Mouse (Mus musculus) myocyte (in vitro differentiated cells): Measurements from ENCODE around the gene Trim40. TPM values are rescaled to one million over a fixed set of nuclear protein-coding genes. Genes with fewer than 3 reads are reported as not detected.
"Not testable (repeated sequence)": the region's sequence is repeated elsewhere in the genome, so short reads cannot be mapped to it uniquely, and the experiment has no call there.

Experiments used
- H3K27me3 ChIP-seq: one replicate; pipeline ENCODE4 v1.6.1; 2011; ENCODE audit not compliant: control insufficient read depth, insufficient read depth, insufficient read length
- H3K36me3 ChIP-seq: one replicate; pipeline ENCODE4 v1.6.1; 2011; ENCODE audit not compliant: control insufficient read depth, insufficient read depth
- H3K4me2 ChIP-seq: one replicate; pipeline ENCODE4 v1.6.1; 2011; ENCODE audit warnings: low read depth, control low read depth
- H3K4me3 ChIP-seq: one replicate; pipeline ENCODE4 v1.5.1; 2011; ENCODE audit warnings: mild to moderate bottlenecking, control low read depth, moderate library complexity
- H3K79me2 ChIP-seq: one replicate; pipeline ENCODE4 v1.6.1; 2011; ENCODE audit not compliant: control insufficient read depth, insufficient read depth
- H3ac ChIP-seq: one replicate; pipeline ENCODE4 v1.6.1; 2011; ENCODE audit not compliant: control insufficient read depth, insufficient read length
- CEBPB ChIP-seq: IDR thresholded peaks from 2 replicates; pipeline ENCODE4 v1.6.1; 2011; ENCODE audit warnings: mild to moderate bottlenecking, moderate library complexity; ENCODE audit not compliant: poor library complexity, insufficient read depth, severe bottlenecking
- E2F4 ChIP-seq: IDR thresholded peaks from one replicate; pipeline ENCODE4 v1.6.1; 2011; ENCODE audit warnings: mild to moderate bottlenecking, control low read depth, moderate library complexity; ENCODE audit not compliant: insufficient read depth
- MAX ChIP-seq: IDR thresholded peaks from one replicate; pipeline ENCODE4 v1.6.1; 2011; ENCODE audit warnings: low read depth, mild to moderate bottlenecking, control low read depth
- MYOD1 ChIP-seq, 3 experiments: IDR thresholded peaks; one replicate each; pipeline ENCODE4 v1.6.1; 2011; ENCODE audit warnings: control low read depth in 2 of 3, low read depth in 2 of 3, mild to moderate bottlenecking in 2 of 3, moderate library complexity in 1 of 3; ENCODE audit not compliant: insufficient read length in 2 of 3, control insufficient read depth in 1 of 3
- MYOG ChIP-seq, 3 experiments: IDR thresholded peaks; one replicate each; pipeline ENCODE4 v1.6.1; 2011; ENCODE audit warnings: control low read depth in 2 of 3, low read depth in 2 of 3, mild to moderate bottlenecking in 2 of 3; ENCODE audit not compliant: insufficient read length in 2 of 3, control insufficient read depth in 1 of 3, insufficient read depth in 1 of 3
- POLR2A ChIP-seq: IDR thresholded peaks from one replicate; pipeline ENCODE4 v1.6.1; 2011; ENCODE audit warnings: low read depth, mild to moderate bottlenecking, control low read depth, moderate library complexity; ENCODE audit not compliant: insufficient read length
- POLR2AphosphoS2 ChIP-seq: IDR thresholded peaks from one replicate; pipeline ENCODE4 v1.6.1; 2011; ENCODE audit warnings: low read depth, control low read depth; ENCODE audit not compliant: insufficient read length
- REST ChIP-seq: IDR thresholded peaks from one replicate; pipeline ENCODE4 v1.6.1; 2011; ENCODE audit warnings: mild to moderate bottlenecking, control low read depth, moderate library complexity; ENCODE audit not compliant: insufficient read depth, insufficient read length
- SRF ChIP-seq: IDR thresholded peaks from one replicate; pipeline ENCODE4 v1.6.1; 2011; ENCODE audit warnings: low read depth; ENCODE audit not compliant: control insufficient read depth, insufficient read length
- TCF12 ChIP-seq: IDR thresholded peaks from one replicate; pipeline ENCODE4 v1.6.1; 2011; ENCODE audit warnings: mild to moderate bottlenecking, control low read depth; ENCODE audit not compliant: poor library complexity, insufficient read depth, severe bottlenecking
- TCF3 ChIP-seq: IDR thresholded peaks from one replicate; pipeline ENCODE4 v1.6.1; 2011; ENCODE audit warnings: low read depth, control low read depth; ENCODE audit not compliant: insufficient read length
- USF1 ChIP-seq: IDR thresholded peaks from one replicate; pipeline ENCODE4 v1.6.1; 2011; ENCODE audit warnings: low read depth, mild to moderate bottlenecking, control low read depth, moderate library complexity
- polyA plus RNA-seq: library from polyadenylated mRNA; unstranded; fragments of >200 nt; fragmentation: generic; extraction: Trizol; gene quantifications from one replicate; pipeline ENCODE4 v1.2.1, GENCODE M21; 2012; ENCODE audit warnings: missing spikeins

Trim40 gene
- polyA plus RNA-seq, 1 experiment, result not detected

DNA sequence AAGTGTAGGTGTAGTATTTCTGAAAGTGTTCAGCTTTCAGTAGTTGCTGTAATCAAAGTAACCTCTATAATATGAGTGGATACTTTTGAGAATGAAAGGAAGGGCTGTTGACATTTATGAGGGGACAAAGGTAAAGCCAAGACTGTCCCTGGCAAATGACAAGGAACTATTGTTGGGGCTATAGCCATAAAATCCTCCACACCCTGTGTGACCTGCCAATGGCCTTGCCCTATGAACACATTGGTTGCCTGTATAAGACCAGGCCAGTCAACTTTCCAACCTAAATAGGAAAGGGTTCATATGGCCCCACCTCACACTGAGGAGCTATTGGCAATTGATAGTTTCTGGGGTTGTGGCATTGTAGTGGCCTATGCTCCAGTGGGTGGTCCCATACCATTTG lies 7.1 kb upstream of the Trim40 start:
- no peaks in the 10 kb centered on the region for H3K79me2 ChIP-seq

DNA sequence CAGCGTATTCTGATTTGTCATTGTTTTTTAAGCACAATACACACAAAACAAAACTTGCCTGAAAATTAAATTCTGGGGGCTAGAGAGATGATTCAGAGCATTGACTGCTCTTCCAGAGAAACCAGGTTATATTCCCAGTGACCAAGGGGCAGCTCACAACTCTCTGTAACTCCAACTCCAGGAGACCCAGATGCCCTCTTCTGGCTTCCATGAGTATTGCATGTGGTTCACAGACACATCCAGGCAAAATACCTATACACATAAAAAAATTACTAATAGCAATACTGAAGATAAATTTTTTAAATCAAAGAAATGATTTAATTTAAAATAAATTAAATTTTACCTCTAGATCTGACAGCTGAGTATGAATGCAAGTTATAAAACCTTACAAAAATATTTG lies 6.7 kb upstream of the Trim40 start:
- Histone ChIP-seq H3K79me2 (no peaks in the 10 kb centered on the region), H3K36me3 (no peaks in the 10 kb centered on the region), H3K27me3 (no peaks in the 10 kb centered on the region), H3K4me2 (no peak overlapping the region), H3ac (no peak overlapping the region), H3K4me3 (no peak overlapping the region)
- TF ChIP-seq POLR2AphosphoS2 (no peak), E2F4 (no peak), POLR2A (no peak), MYOD1 (IDR thresholded peaks at IDR 0.05; ENCODE audit: control insufficient read depth in 1 of 3, insufficient read length in 2 of 3, low read depth in 2 of 3) (no peak), USF1 (no peak), SRF (no peak), MAX (no peak), CEBPB (no peak), REST (no peak), TCF3 (no peak), TCF12 (no peak), MYOG (IDR thresholded peaks at IDR 0.05; ENCODE audit: control insufficient read depth in 1 of 3, insufficient read depth in 1 of 3, insufficient read length in 2 of 3, low read depth in 2 of 3) (no peak)

More for the DNA sequence above, 7.1 kb upstream of the Trim40 start:
- TF ChIP-seq MYOG (IDR thresholded peaks at IDR 0.05; ENCODE audit: control insufficient read depth in 1 of 3, insufficient read depth in 1 of 3, insufficient read length in 2 of 3, low read depth in 2 of 3) (no peak), POLR2A (no peak), MYOD1 (IDR thresholded peaks at IDR 0.05; ENCODE audit: control insufficient read depth in 1 of 3, insufficient read length in 2 of 3, low read depth in 2 of 3) (no peak), E2F4 (no peak), SRF (no peak), REST (no peak), CEBPB (no peak), TCF3 (no peak), USF1 (no peak), TCF12 (no peak), MAX (no peak), POLR2AphosphoS2 (no peak)
- Histone ChIP-seq H3K27me3 (no peaks in the 10 kb centered on the region), H3K36me3 (no peaks in the 10 kb centered on the region), H3ac (no peak overlapping the region), H3K4me3 (no peak overlapping the region), H3K4me2 (no peak overlapping the region)

DNA sequence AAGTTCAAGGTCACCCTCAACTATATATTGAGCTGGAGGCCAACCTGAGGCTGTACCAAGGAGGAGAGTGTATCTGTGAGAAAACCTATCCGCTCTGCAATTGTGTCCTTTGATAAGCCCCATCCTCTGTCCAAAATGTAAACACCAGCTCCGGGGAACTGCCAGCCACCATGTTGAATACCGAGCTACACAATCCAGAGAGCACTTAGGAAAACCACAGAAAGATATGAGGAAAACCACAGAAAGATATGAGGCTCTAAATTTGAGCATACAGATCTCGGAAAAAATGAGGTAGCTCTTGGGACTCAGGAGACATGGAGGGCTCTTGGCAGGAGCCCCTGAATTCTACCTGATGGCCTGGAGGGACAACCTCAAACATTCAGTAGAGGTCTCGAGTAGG lies 3.5 kb upstream of the Trim40 start:
- H3ac ChIP-seq, result no peak overlapping the region
- no peak overlapping the region for H3K4me3 ChIP-seq
- H3K4me2 ChIP-seq, result no peak overlapping the region
- H3K36me3 ChIP-seq, result no peaks in the 10 kb centered on the region
- TF ChIP-seq TCF12 (no peak), POLR2AphosphoS2 (no peak), TCF3 (no peak), MYOG (IDR thresholded peaks at IDR 0.05; ENCODE audit: control insufficient read depth in 1 of 3, insufficient read depth in 1 of 3, insufficient read length in 2 of 3, low read depth in 2 of 3) (no peak), USF1 (no peak), E2F4 (no peak), CEBPB (no peak), REST (no peak), POLR2A (no peak), SRF (no peak), MAX (no peak), MYOD1 (IDR thresholded peaks at IDR 0.05; ENCODE audit: control insufficient read depth in 1 of 3, insufficient read length in 2 of 3, low read depth in 2 of 3) (no peak)
- H3K79me2 ChIP-seq, result no peaks in the 10 kb centered on the region
- H3K27me3 ChIP-seq, result no peaks in the 10 kb centered on the region

DNA sequence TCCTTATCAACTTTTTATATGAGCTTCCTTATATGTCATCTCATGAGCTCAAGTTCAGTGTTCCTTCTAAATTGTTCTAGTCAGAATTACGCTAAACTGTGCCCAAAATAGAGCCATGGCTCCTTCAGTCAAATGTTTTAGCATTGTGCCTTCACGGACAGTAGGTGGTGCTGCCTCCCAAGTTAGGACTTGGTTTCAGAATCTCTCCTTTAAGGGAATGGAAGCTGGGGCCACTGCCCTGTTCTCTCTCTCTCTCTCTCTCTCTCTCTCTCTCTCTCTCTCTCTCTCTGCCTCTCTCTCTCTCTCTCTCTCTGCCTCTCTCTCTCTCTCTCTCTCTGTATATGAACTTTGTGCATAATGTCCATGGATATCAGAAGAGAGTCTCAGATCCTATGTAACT lies 2.4 kb upstream of the Trim40 start:
- TF ChIP-seq REST, result no peak
- Histone ChIP-seq H3K79me2 (no peaks in the 10 kb centered on the region), H3K4me3 (no peak overlapping the region), H3K27me3 (no peaks in the 10 kb centered on the region), H3K36me3 (no peaks in the 10 kb centered on the region), H3ac (no peak overlapping the region), H3K4me2 (no peak overlapping the region)

DNA sequence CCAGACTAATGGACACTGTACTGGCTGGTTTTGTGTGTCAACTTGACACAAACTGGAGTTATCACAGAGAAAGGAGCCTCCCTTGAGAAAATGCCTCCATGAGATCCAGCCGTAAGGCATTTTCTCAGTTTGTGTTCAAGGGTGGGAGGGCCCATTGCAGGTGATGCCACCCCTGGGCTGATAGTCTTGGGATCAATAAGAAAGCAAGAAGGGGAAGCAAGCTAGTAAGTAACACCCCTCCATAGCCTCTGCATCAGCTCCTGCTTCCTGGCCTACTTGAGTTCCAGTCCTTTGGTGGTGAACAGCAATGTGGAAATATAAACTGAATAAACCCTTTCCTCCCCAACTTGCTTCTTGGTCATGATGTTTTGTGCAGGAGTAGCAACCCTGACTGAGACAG lies 1.6 kb upstream of the Trim40 start:
- not testable (repeated sequence) for H3K4me2 ChIP-seq, H3K79me2 ChIP-seq, H3K36me3 ChIP-seq, H3K27me3 ChIP-seq, H3ac ChIP-seq, H3K4me3 ChIP-seq
